Mouse (Mus musculus) lung, embryonic 14.5 days (tissue): ENCODE measurements around the gene Tdgf1. TPM values are rescaled to one million over a fixed set of nuclear protein-coding genes. Genes with fewer than 3 reads are reported as not detected.

ENCODE experiments used
- ATAC-seq: fragments of 200-750 bp; cut with Nextera tagmentation; 2 replicates; pipeline ENCODE4 v1.8.0; 2017; ENCODE audit warnings: mild to moderate bottlenecking, moderate TSS enrichment, moderate library complexity; ENCODE audit not compliant: insufficient read depth
- DNase-seq: peaks from one replicate; pipeline ENCODE4 v3.0.0-alpha.2; 2015
- H3K27ac ChIP-seq: fragments of 300-500 bp; sonication (generic); 2 replicates; pipeline ENCODE4 v1.5.1; 2014; ENCODE audit warnings: low read depth, mild to moderate bottlenecking, moderate library complexity
- H3K27me3 ChIP-seq: fragments of 300-500 bp; sonication (generic); 2 replicates; pipeline ENCODE4 v1.6.1; 2014; ENCODE audit warnings: low read length, control low read depth; ENCODE audit not compliant: insufficient read depth
- H3K36me3 ChIP-seq: fragments of 300-500 bp; sonication (generic); 2 replicates; pipeline ENCODE4 v1.6.1; 2014; ENCODE audit warnings: control low read depth; ENCODE audit not compliant: insufficient read depth
- H3K4me1 ChIP-seq: fragments of 300-500 bp; sonication (generic); 2 replicates; pipeline ENCODE4 v1.6.1; 2014; ENCODE audit warnings: antibody characterized with exemption, control low read depth; ENCODE audit not compliant: insufficient read depth
- H3K4me2 ChIP-seq: fragments of 300-500 bp; sonication (generic); 2 replicates; pipeline ENCODE4 v1.6.1; 2014; ENCODE audit warnings: mild to moderate bottlenecking
- H3K4me3 ChIP-seq: fragments of 300-500 bp; sonication (generic); 2 replicates; pipeline ENCODE4 v1.5.1; 2014; ENCODE audit warnings: low read depth, low read length
- H3K9ac ChIP-seq: fragments of 300-500 bp; sonication (generic); 2 replicates; pipeline ENCODE4 v1.6.1; 2014
- H3K9me3 ChIP-seq: fragments of 300-500 bp; sonication (generic); 2 replicates; pipeline ENCODE4 v1.6.1; 2016; ENCODE audit warnings: low read depth, low read length, control low read depth
- CTCF ChIP-seq: IDR thresholded peaks from 2 replicates; pipeline ENCODE4 v1.5.1; 2016; ENCODE audit warnings: antibody characterized with exemption, low read depth
- WGBS: fragments of 180-500 bp; shearing (Covaris S2); extraction: QIAGEN DNeasy Blood & Tissue Kit; methylation state at CpG from one replicate; pipeline ENCODE4 v1.1.7; 2014; 5-methylcytosine and 5-hydroxymethylcytosine counted together
- polyA plus RNA-seq: library from polyadenylated mRNA; unstranded; fragments of >200 nt; fragmentation: Nextera tagmentation; extraction: Ambion mirVana; gene quantifications from 2 replicates; pipeline ENCODE4 v1.2.1, GENCODE M21; 2014

Gene Tdgf1
- polyA plus RNA-seq, 1 experiment from 2014 or later = not detected

DNA sequence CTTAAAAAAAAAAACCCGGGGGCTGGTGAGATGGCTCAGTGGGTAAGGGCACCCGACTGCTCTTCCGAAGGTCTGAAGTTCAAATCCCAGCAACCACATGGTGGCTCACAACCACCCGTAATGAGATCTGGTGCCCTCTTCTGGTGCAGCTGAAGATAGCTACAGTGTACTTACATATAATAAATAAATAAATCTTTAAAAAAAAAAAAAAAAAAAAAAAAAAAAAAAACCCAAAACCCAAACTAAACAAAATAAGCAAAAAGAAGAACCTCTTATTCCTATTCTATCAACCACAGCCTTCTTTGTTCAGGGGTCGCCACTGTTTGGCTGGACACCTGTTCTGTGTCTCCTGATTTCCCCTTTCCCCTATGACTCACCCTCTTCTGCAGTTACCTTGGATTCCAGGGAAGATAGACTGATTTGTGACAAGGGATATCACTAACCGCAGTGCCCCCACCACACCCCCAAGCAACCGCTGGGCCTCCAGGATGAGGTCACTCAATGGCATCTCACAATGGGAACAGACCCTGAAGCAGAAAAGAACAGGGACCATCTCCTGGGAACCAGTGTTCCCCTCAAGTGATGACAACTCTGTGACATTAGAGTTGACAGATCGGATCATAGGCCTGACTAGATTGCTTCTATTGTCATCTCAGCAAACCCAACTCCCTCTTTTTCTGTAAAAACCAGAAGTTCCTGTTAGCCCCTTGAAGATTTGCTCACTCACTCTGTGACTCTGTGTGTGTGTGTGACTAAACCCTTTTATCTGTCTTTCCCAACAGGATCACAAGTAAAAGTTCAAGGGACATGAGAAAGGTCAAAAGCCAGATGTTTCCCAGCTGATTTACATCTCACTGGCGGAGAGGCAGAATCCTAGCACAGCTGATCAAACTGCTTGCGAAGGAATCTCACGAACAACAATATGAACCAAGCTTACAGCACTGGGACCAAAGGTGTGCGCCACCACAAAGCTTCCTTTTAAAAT lies 8.2 kb downstream of the Tdgf1 start:
- WGBS = 65% methylated on average over 12 of the region's 12 CpGs
- DNase-seq = no peak
- H3K9ac ChIP-seq = no peak overlapping the region

DNA sequence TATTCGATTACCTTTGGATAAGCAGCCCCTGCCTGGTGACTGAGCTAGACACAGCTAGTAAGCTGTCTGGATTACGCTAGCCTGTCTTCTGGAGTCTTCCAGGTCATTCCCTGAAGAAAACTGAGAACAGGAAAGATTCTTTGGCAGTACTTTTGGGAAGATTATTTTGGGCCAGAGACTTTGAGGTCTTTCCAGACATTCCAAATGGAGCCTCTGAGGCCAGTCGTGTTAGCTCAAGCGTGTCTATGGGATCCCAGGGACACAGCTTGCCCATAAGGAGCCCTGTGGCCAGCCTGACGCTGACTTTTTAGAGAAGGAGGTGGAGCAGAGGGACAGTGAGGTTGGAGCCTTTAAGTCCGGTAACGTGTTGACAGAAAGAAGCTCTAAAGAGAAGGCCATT lies 10.0 kb downstream of the Tdgf1 start:
- no peak for DNase-seq
- Histone ChIP-seq H3K4me2 (no peak overlapping the region), H3K27ac (no peak overlapping the region), H3K9ac (no peak overlapping the region), H3K4me3 (no peak overlapping the region), H3K9me3 (no peaks in the 10 kb centered on the region), H3K36me3 (no peaks in the 10 kb centered on the region), H3K27me3 (no peaks in the 10 kb centered on the region), H3K4me1 (no peaks in the 10 kb centered on the region)
- TF ChIP-seq CTCF = no peak
- ATAC-seq = no peak
- WGBS = 82% methylated on average over 7 of the region's 7 CpGs

More for the DNA sequence above, 8.2 kb downstream of the Tdgf1 start:
- Histone ChIP-seq H3K27me3 (no peaks in the 10 kb centered on the region), H3K4me1 (no peaks in the 10 kb centered on the region), H3K4me2 (no peak overlapping the region), H3K9me3 (no peaks in the 10 kb centered on the region), H3K4me3 (no peak overlapping the region), H3K27ac (no peak overlapping the region), H3K36me3 (no peaks in the 10 kb centered on the region)
- TF ChIP-seq CTCF = 0 out of 2 replicates have a peak, but pooled peaks have one; percentile 9
- no peak for ATAC-seq

DNA sequence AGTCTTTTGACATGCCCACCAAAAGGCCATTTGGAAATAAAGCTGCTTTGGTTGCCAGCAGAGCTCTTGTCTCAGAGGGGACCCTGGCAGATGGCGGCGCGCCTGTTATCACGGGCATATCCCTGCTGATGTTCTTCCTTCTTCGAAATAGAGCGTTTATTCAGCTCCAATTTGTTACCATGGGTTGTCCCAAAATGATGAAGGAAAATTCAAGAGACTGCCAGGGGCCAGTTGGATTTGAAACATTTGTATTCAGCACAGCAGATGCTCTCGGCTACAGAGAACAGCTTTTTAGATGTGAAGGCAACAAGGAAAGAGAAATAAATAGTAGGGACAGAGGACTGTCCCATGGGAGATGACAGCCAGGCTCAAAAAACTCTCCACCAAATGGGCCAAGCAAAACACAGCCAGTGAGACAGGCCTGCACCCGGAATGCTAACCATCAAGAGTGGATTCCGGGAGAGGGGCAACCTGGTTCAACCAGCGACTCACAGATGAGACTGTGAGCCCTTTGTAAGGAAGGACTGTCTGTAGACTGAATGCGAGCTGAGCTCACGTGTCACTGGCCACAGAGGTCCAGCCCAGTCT lies 12.0 kb downstream of the Tdgf1 start:
- Histone ChIP-seq H3K27ac (no peak overlapping the region), H3K4me3 (no peak overlapping the region), H3K36me3 (no peaks in the 10 kb centered on the region), H3K4me1 (no peaks in the 10 kb centered on the region), H3K27me3 (no peaks in the 10 kb centered on the region), H3K9me3 (no peaks in the 10 kb centered on the region), H3K9ac (no peak overlapping the region), H3K4me2 (no peak overlapping the region)
- WGBS = 70% methylated on average over 12 of the region's 12 CpGs
- ATAC-seq (no peak), DNase-seq (no peak)
- no peak for TF ChIP-seq CTCF

DNA sequence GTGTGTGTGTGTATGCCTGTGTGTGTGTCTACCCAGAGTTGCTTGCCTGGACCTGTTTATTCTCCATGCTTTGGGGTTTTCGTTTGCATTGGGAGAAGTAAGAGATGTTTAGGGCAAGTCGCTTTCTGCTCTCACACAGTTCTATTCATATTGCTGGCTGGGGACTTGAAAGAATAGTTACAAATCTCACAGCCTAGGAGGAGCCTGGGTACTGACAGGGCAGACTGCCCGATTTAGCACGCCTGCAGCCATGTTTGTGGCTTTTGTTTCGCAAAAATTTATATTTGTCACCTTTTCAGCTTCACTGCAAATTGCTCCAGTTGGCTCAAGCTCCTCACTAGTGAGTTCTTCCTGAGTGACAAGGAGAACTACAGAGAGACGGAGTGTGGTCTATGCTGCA lies 14.4 kb downstream of the Tdgf1 start:
- 69% methylated on average over 6 of the region's 6 CpGs for WGBS
- no peak for ATAC-seq
- no peak overlapping the region for H3K4me3 ChIP-seq
- H3K9ac ChIP-seq = no peak overlapping the region
- H3K27ac ChIP-seq = no peak overlapping the region
- no peaks in the 10 kb centered on the region for H3K4me1 ChIP-seq
- H3K36me3 ChIP-seq = no peaks in the 10 kb centered on the region
- no peaks in the 10 kb centered on the region for H3K9me3 ChIP-seq
- H3K4me2 ChIP-seq = no peak overlapping the region
- no peak for TF ChIP-seq CTCF
- H3K27me3 ChIP-seq = no peaks in the 10 kb centered on the region
- DNase-seq = no peak

DNA sequence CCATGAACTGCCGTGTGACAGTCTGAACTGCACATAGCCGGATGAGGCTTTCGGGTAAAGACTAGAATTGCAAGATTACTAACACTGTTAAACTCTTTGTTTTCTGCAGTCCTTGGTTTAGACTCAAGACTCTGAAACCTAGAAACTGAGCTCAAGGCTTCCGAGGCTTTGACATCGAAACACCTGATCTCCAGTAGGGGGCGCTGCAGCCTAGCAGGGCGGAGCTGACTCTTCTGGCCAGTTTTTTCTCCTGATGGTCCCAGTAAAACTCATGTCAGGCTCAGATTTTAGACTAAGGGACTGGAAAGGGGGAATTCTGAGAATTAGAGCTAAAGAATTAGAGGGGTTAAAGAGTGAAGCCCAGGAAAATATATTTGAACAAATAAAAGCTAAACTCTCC lies 23.2 kb downstream of the Tdgf1 start:
- Histone ChIP-seq H3K27ac (no peak overlapping the region), H3K4me1 (no peaks in the 10 kb centered on the region), H3K9ac (no peak overlapping the region), H3K4me2 (no peak overlapping the region), H3K36me3 (no peaks in the 10 kb centered on the region), H3K27me3 (no peaks in the 10 kb centered on the region), H3K9me3 (no peaks in the 10 kb centered on the region), H3K4me3 (no peak overlapping the region)
- WGBS = 12% methylated on average over 7 of the region's 7 CpGs
- peak; percentile 89 for TF ChIP-seq CTCF
- DNase-seq (peak; percentile 87), ATAC-seq (no peak)

DNA sequence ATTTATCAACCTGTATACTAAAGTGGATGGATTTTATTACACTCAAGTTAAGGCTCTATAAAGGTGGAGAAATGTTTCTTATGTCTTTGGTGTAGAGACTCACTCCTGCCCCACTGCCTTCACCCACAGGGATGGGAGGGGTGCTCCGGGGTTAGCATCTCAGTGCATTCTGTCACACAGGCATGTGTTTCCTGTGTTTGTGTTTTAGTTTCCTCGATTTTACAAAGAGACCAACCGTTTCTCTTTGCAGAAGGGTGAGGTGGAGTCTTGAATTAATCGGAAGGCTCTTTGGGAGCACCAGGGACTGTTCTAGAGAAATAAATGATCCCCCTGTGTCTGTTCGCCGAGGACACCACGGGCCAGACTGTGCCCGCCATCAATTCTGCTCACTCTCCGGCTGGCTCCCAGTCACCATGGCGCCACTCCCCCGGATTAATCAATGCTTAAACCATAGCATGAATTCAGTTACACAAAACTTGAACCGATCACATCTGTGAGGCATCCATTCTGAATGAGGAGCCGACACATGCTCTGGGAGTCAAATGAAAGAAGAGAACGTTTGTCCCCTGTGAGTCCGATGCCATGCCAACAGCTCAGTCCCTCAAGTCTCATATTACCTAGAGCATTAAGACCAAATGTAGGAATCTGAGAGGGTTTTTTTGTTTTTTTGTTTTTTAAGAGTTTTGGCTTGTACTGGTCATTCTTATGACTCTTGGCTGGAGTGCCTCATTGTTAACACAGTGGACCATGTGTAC lies 25.1 kb downstream of the Tdgf1 start:
- Histone ChIP-seq H3K27ac (0 out of 2 replicates have a peak overlapping the region, but pooled peaks have one; percentile 18), H3K4me2 (no peak overlapping the region), H3K9me3 (no peaks in the 10 kb centered on the region), H3K36me3 (no peaks in the 10 kb centered on the region), H3K27me3 (no peaks in the 10 kb centered on the region), H3K4me1 (no peaks in the 10 kb centered on the region), H3K9ac (no peak overlapping the region), H3K4me3 (no peak overlapping the region)
- TF ChIP-seq CTCF = no peak
- DNase-seq = peak; percentile 42
- 55% methylated on average over 15 of the region's 15 CpGs for WGBS
- no peak for ATAC-seq

DNA sequence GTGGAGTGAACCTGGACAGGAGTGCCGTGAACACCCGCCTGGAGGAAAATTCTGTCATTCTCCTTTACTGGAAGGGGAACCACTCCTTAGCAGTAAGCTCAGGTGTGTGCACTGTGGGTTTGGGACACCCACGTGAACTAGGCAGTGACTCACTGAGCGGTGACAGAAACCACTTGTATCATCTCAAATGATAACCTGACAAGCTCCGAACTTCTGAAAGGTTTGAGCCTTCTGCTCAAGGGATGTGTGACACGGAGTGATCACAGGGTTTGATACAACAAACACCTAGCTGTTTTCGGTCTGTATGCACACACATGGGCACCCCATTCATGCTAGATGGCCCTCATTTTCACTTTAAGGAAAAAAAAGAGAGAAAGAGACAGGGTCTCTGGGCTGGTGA lies 29.2 kb downstream of the Tdgf1 start, which contains the start of gene Fam240a:
Gene Fam240a, minus strand, starts transcription at position 76 of the 400 bp plus-strand sequence.
- TF ChIP-seq CTCF = no peak
- ATAC-seq (no peak), DNase-seq (no peak)
- Histone ChIP-seq H3K36me3 (no peaks in the 10 kb centered on the region), H3K4me3 (no peak within 1 kb of the TSS), H3K4me1 (no peaks in the 10 kb centered on the region), H3K4me2 (no peak within 1 kb of the TSS), H3K9ac (no peak within 1 kb of the TSS), H3K27me3 (no peaks in the 10 kb centered on the region), H3K9me3 (no peaks in the 10 kb centered on the region), H3K27ac (no peak within 1 kb of the TSS)
- WGBS = 83% methylated on average over 7 of the region's 7 CpGs
